Mouse (Mus musculus) NIH3T3 (cell line): ENCODE data around the gene Fbxl3.

ENCODE experiments used
- DNase-seq: peaks from one replicate; pipeline ENCODE4 v3.0.0-alpha.2; 2012; ENCODE audit warnings: low read depth

Gene Fbxl3

DNA sequence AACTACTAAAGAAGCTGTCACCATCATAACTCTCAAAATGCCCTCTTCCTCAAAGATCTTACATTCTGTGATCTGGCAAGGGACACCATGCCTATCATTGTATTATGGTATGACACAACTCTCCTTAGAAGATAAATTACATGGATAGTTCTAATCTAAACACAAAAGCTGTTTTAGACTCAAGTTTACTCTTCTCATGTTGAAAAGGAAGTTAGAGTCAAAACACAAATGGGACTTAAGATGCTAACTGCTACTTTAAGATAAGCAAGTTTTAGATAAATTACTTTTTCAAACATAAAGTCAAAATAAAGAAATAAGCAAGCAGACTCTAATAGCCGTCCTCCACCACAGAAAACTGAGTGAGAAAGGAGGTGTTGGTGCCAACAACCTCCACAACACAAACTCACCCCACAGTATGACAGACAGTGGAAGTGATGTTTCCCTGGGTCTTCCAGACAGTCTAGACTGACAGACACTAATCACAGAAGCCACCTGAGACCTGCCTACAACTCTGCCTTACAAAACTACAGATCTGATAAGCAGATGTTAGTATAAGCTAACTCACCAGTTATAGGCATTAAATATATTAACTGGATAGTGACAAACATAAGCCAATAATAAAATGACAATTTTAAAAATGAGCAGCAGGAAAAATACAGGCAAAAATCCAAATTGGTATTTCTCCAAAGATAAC is 13.4 kb downstream of the Fbxl3 start:
- no peak for DNase-seq

DNA sequence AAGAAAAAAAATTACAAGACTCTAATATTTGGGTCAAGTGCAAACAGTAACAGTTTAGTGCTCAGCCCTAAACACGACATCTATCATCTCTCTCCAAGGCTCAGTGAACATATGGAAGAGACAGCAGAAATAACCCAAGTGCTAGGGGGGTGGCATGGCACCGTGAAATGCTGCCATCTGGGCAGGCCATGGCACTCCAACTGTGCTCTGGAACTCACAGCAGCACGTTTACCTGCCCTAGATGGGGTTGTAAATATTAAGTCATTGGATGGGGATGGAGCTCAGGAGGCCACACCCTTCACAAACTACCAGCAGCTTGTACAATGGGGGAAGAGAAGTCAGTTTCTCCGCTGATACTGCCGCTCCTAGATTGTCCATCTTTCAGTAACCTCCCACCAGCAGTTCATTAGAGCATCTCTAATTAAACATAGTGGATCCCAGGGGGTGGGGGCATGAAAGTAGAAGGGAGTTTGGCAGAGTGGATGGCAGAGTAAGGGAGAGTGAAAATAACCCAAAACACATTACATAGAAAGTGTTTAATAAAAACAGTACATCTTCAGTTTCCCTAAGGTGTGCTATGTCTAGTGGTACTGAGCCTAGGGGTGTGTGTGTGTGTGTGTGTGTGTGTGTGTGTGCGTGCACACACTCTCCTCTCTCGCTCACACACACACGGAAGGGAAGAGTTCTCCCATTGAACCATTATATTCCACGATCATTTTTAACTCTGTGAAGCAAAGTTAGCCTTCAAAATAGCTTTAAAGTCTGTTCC is 20.0 kb downstream of the Fbxl3 start:
- DNase-seq, result no peak

DNA sequence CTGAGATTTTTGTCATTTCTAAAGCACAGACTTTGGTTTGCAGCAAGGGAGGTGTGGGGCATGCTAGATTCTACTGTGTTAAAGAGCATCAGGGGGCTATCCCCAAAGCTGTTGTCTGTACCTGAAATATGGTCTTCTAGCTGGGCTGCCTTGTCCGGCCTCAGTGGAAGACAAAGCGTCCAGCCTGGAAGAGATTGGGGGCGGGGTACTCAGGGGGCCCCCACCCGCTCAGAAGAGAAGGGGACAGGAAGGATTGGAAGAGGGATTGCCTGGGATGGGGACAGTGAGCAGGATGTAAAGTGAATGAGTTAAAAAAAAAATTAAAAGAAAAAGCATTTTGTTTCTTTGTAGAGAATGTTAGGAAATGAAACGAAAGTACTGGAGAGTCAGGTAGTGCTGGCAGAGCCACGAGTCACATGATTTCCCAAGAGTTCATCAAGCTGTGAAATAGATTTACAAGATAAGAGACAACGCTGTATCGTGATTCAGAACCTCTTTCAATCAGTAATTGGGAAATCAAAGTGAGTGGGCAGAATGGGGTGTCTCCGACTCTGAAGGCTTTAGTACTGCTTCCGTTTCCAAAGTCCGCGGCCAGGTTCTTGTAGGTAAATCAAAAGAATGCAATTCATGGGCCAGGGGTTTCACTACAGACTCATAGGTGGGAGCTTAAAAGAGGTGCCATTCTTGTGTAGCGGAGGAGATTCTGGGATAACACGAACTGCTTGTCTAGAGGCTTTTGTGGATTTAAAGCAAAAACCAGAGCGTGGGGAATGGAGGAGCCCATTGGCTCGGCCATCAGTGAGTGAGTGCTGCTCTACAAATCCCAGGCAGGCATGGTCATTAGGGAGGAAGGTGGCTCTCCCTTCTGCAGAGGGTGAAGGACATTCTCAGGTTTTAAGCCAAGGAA is 21.1 kb downstream of the Fbxl3 start:
- DNase-seq, result no peak

DNA sequence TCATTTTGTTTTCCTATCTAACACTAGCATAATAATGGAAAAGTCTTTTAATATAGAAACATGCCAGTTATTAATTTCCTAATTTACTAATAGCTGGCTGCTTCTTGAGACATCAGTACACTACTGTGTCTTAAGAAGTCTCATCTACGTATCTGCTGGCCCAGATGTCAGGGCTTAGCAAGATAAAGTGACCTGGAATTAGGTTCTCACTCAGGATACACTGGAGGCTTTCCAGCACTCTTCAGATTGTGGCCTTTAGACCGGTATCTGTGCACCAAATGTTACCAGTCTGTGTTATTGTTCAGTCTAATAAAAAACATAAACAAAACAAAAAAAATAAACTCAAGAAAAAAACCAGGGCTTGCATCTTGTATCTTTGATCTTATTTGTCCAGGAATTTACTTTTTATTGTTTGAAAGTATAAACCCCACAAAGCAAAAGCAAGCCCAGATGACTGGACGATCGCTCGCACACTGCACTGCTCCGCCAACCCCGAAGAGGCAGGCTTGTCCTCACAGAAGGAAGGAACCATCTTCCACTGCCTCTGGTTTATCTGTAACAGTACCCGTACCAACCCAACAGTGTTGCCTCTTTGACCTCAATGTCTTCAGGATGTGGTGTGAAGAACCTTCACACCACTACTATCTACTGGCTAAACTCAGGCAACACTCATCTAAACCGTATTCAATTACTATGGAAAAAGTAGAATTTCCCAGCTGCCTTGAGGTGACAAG is 21.9 kb downstream of the Fbxl3 start:
- DNase-seq, result no peak

GRCm38 (mm10) chr14:103075166-103075565 is 24.2 kb downstream of the Fbxl3 start:
- no peak for DNase-seq

- DNase-seq, result no peak
Measured at GRCm38 (mm10) chr14:103073825-103074224, 25.5 kb downstream of the Fbxl3 start.

- DNase-seq, result no peak
Measured at GRCm38 (mm10) chr14:103072731-103073130, 26.6 kb downstream of the Fbxl3 start.

GRCm38 (mm10) chr14:103071471-103071870 is 27.9 kb downstream of the Fbxl3 start:
- DNase-seq, result no peak

GRCm38 (mm10) chr14:103070790-103071189 is 28.6 kb downstream of the Fbxl3 start:
- peak; percentile 20 for DNase-seq

DNA sequence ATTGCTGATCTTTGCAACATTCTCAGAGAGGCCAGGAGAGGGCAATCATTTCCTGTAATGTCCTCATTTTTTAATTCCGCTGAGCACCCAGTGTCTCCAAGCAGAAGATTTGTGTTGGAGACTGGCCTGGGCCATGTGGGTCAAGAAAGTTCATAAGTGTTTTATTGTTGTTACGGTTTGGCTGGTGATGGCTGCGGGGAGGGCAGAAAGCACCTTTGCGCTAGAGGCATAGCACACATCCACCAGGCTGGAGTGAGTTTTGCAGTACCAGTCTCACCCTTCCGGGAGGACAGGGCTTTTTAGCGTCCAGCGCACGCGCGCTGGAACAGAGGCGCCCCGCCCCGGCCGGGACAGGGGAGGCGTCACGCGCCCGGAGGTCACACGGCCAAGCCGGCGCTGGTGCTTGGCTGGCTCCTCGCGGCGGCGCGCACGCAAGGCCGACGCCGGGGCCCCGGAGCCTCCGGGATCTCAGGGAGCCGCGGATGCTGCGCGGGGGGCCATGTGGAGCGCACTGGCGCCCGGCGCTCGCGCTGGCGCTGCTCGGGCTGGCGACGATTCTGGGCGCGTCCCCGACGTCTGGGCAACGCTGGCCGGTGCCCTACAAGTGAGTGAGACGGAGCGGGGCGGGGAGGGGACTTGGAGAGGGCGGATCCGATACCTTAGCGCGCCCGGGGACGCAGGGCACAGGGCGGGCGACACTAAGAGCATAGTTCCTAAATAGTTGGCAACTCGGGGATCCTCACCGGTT is 29.3 kb downstream of the Fbxl3 start, which contains the start of gene Cln5:
Gene Cln5, plus strand, starts transcription at position 353 of the 748 bp plus-strand sequence.
- DNase-seq, result peak; percentile 98

GRCm38 (mm10) chr14:103069465-103069863 is 29.9 kb downstream of the Fbxl3 start:
- DNase-seq, result no peak

DNA sequence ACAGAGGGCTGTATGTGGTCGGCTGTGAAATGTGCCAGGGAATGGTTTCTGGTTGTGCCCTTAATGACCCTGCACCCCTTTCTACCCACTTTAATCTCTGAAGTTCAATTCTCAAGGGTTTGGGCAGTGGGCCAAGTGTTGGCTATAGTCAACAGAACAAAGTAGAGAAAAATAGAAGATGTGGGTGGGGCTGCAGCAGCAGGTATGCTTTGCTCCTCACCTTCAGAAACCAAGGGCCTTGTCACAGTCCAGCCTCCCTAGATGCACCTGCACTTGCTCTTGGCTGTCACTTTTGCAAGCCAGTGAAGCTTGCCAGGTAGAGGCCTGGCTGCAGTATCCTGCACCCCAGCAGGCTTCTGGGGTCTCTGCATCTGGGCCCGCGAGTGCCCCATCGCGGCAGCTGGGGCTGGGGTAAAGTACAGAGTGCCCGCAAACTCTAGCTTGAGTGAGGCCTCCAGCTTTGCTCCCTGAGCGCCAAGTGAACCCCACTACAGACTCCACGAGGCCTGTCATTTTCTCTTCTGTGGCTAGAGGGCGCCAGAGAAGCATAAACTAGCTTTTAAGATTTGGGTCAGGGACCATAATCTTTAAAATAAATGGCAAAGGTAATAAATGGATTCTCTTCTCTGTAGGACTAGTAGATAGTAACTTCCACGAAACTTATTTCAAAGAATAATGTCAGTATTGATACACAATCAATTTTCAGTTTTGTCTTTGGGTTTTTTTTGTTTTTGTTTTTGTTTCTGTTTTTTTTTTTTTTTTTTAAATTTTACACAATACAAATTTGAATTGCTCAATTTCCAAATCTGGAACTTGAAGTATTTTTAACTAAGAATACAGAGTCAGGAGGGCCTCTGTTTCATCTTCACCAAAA is 33.8 kb downstream of the Fbxl3 start:
- peak; percentile 89 for DNase-seq

GRCm38 (mm10) chr14:103059495-103059894 is 39.9 kb downstream of the Fbxl3 start:
- DNase-seq, result no peak

- no peak for DNase-seq
Measured at GRCm38 (mm10) chr14:103058998-103059397, 40.4 kb downstream of the Fbxl3 start.

- DNase-seq, result no peak
Measured at GRCm38 (mm10) chr14:103056601-103057000, 42.8 kb downstream of the Fbxl3 start.

- DNase-seq, result no peak
Measured at GRCm38 (mm10) chr14:103054731-103055130, 44.6 kb downstream of the Fbxl3 start.

DNA sequence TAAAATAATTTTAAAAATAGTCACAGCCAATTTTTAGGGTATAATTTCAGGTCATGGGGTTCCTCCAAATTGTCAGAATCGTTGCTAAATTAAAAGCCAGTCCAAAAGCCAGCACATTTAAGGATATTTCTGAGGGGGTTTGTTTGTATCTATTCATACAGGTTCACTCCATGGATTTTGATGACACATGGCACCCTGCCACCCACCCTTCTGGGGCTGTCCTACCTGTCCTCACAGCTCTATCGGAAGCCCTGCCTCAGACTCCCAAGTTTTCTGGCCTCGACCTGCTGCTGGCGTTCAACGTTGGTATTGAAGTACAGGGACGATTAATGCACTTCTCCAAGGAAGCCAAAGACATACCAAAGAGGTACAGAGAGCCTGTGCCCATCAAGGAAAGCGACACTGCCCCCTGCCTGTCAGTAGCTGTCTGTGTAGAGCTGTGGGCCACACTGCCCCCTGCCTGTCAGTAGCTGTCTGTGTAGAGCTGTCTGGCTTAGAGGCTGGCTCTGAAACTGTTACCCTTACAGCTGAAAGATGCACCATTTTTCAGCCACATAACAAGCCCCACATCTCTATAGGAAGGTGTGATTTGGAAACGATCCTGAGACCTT is 48.1 kb downstream of the Fbxl3 start:
- DNase-seq, result peak; percentile 64

- DNase-seq, result no peak
Measured at GRCm38 (mm10) chr14:103048292-103049086, 50.9 kb downstream of the Fbxl3 start.

DNA sequence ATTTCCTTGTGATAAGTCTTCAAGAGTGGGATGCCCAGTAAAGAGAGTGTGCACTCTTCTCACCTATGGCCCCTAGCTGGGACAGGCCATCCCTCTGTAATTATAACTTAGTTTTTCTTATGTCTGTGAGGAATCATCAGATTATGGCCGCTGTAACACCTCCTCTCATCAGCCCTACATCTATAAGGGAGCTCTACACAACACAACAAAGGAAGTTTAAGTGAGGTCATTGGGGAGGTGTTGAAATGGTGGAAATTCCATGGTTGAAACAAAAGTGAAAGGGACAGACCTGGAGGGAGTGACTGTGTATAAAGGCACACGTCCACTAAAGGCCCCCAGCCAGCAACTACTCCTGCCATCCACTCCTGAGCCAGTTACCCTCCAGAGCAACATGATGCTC is 52.7 kb downstream of the Fbxl3 start, which contains the start of gene Acod1:
Gene Acod1, plus strand, starts transcription at position 301 of the 400 bp plus-strand sequence.
- DNase-seq, result no peak
